Comparison of ENCODE assay signal across 23 mouse cellular contexts in genomic region chr19:34043008-34043407, GRCm38 (mm10). TPM values are rescaled to one million over a fixed set of nuclear protein-coding genes. Genes with fewer than 3 reads are reported as not detected.
A peak's percentile ranks its signal among the peaks of the same experiment; 100 is the strongest.
DNase-seq lines count a peak whose midpoint lies in the region; ATAC-seq and TF ChIP-seq lines count a peak whose summit lies in the region.
"Had no signal": no experiment of that assay in that cellular context is flagged by ENCODE, and none has a peak within 500 bp of the region (broad histone marks: within the 10 kb centered on the region; RNA-seq: fewer than 3 reads in every experiment).

No protein-coding gene starts in this region.

- WGBS in hindbrain, embryonic 11.5 days = 75% methylated on average over 6 of the region's 6 CpGs
- 62% methylated on average over 6 of the region's 6 CpGs for WGBS in hindbrain, postnatal 0 days

- no peak overlapping the region for H3ac ChIP-seq in C2C12 (ENCODE audit: control insufficient read depth, insufficient read length, low read depth)

- H3K4me1 ChIP-seq in hindbrain, embryonic 11.5 days (replicated peaks; ENCODE audit: control insufficient read depth, insufficient read depth, low read length) = no peaks in the 10 kb centered on the region
- no peaks in the 10 kb centered on the region for H3K4me1 ChIP-seq in hindbrain, postnatal 0 days (ENCODE audit: insufficient read depth, low read length)
- H3K4me1 ChIP-seq: embryonic facial prominence, embryonic 15.5 days; hindbrain, embryonic 15.5 days; liver, embryonic 12.5 days had no signal

- H3K79me2 ChIP-seq in C2C12 (ENCODE audit: control insufficient read depth, insufficient read depth) = no peaks in the 10 kb centered on the region

- H3K79me3 ChIP-seq in C2C12 (ENCODE audit: low read depth) = no peaks in the 10 kb centered on the region

- H3K4me3 ChIP-seq in hindbrain, embryonic 11.5 days (ENCODE audit: low read depth, low read length) = no peak overlapping the region
- H3K4me3 ChIP-seq in hindbrain, postnatal 0 days (ENCODE audit: low read length) = no peak overlapping the region
- no peak overlapping the region for H3K4me3 ChIP-seq in C2C12 (ENCODE audit: insufficient read depth, poor library complexity, severe bottlenecking)
- H3K4me3 ChIP-seq: embryonic facial prominence, embryonic 15.5 days; hindbrain, embryonic 15.5 days; liver, embryonic 12.5 days had no signal

- no peaks in the 10 kb centered on the region for H3K27me3 ChIP-seq in hindbrain, embryonic 11.5 days (ENCODE audit: control insufficient read depth, insufficient read depth, low read length)
- H3K27me3 ChIP-seq in hindbrain, postnatal 0 days (ENCODE audit: insufficient read depth, low read length) = no peaks in the 10 kb centered on the region
- no peaks in the 10 kb centered on the region for H3K27me3 ChIP-seq in C2C12 (ENCODE audit: control insufficient read depth, insufficient read depth, insufficient read length)
- H3K27me3 ChIP-seq: embryonic facial prominence, embryonic 15.5 days; hindbrain, embryonic 15.5 days; liver, embryonic 12.5 days had no signal

- 0 out of 2 replicates have a peak, but pooled peaks have one; percentile 35 for ATAC-seq in hindbrain, embryonic 11.5 days (ENCODE audit: low FRiP score)
- ATAC-seq in hindbrain, postnatal 0 days = no peak
- ATAC-seq in granulocyte monocyte progenitor cell, adult 5-6 weeks (replicated peaks; ENCODE audit: poor library complexity, severe bottlenecking) = 0 out of 2 replicates have a peak, but pooled peaks have one; percentile 14
- ATAC-seq: CD4-positive, CD25-positive, alpha-beta regulatory T cell, adult 4 months; forebrain, embryonic 14.5 days; liver, embryonic 12.5 days had no signal

- no peak overlapping the region for H3K9ac ChIP-seq in hindbrain, embryonic 11.5 days (ENCODE audit: low read depth, low read length)
- no peak overlapping the region for H3K9ac ChIP-seq in hindbrain, postnatal 0 days (replicated peaks; ENCODE audit: low read length)
- H3K9ac ChIP-seq: embryonic facial prominence, embryonic 15.5 days; hindbrain, embryonic 15.5 days; liver, embryonic 12.5 days had no signal

- intact Hi-C loops in heart, postnatal 36 days (cut with DNase I) = no loop called here

- H3K4me2 ChIP-seq in hindbrain, embryonic 11.5 days (replicated peaks; ENCODE audit: low read depth, low read length) = no peak overlapping the region
- no peak overlapping the region for H3K4me2 ChIP-seq in hindbrain, postnatal 0 days (ENCODE audit: low read depth, low read length)
- H3K4me2 ChIP-seq: embryonic facial prominence, embryonic 15.5 days; hindbrain, embryonic 15.5 days; liver, embryonic 12.5 days had no signal

- TF ChIP-seq CTCF in hindbrain, postnatal 0 days (IDR thresholded peaks at IDR 0.05; ENCODE audit: low read depth) = no peak
- TF ChIP-seq CTCF in C2C12 (IDR thresholded peaks at IDR 0.05; ENCODE audit: control insufficient read depth, insufficient read depth, insufficient read length) = no peak

- no peak overlapping the region for H3K27ac ChIP-seq in hindbrain, embryonic 11.5 days (ENCODE audit: low read depth, low read length)
- no peak overlapping the region for H3K27ac ChIP-seq in hindbrain, postnatal 0 days
- H3K27ac ChIP-seq: embryonic facial prominence, embryonic 15.5 days; hindbrain, embryonic 15.5 days; liver, embryonic 12.5 days had no signal

- H3K9me3 ChIP-seq in hindbrain, embryonic 11.5 days (ENCODE audit: control insufficient read depth, low read length) = no peaks in the 10 kb centered on the region
- H3K9me3 ChIP-seq in hindbrain, postnatal 0 days (ENCODE audit: low read length) = no peaks in the 10 kb centered on the region
- H3K9me3 ChIP-seq: embryonic facial prominence, embryonic 15.5 days; hindbrain, embryonic 15.5 days; liver, embryonic 12.5 days had no signal

- no peaks in the 10 kb centered on the region for H3K36me3 ChIP-seq in hindbrain, embryonic 11.5 days (ENCODE audit: control insufficient read depth, insufficient read depth, low read length)
- no peaks in the 10 kb centered on the region for H3K36me3 ChIP-seq in hindbrain, postnatal 0 days (ENCODE audit: insufficient read depth, low read length)
- no peaks in the 10 kb centered on the region for H3K36me3 ChIP-seq in C2C12 (ENCODE audit: control insufficient read depth, insufficient read depth)
- H3K36me3 ChIP-seq: embryonic facial prominence, embryonic 15.5 days; hindbrain, embryonic 15.5 days; liver, embryonic 12.5 days had no signal

- no peak for DNase-seq in hindbrain, embryonic 11.5 days (ENCODE audit: low spot score)
- DNase-seq in hindbrain, postnatal 0 days (ENCODE audit: low spot score) = no peak
- DNase-seq in adrenal gland, adult 8-10 months = peak; percentile 54
- no peak for DNase-seq in c-Kit-positive CD71-positive TER-119-positive erythroid progenitor cells, embryonic 14.5 days (ENCODE audit: low spot score)
- DNase-seq in heart, postnatal 36 days = no peak
- DNase-seq in layer of hippocampus, postnatal 14 days (ENCODE audit: low spot score in 2 of 2) = no peak
- DNase-seq: kidney, adult 2 months; kidney, postnatal 25 days; thymus, adult 2 months had no signal

TF ChIP-seq in C2C12, 6 proteins besides CTCF, POLR2A, EP300 and RAD21:
- TF ChIP-seq USF1 (IDR thresholded peaks at IDR 0.05; ENCODE audit: low read depth) = peak; percentile 21
- no peak for TF ChIP-seq CEBPB (IDR thresholded peaks at IDR 0.05; ENCODE audit: low read depth)
- no peak for TF ChIP-seq MYOD1 (IDR thresholded peaks at IDR 0.05; ENCODE audit: control insufficient read depth, insufficient read length, low read depth)
- TF ChIP-seq MYOG (IDR thresholded peaks at IDR 0.05; ENCODE audit: control insufficient read depth, extremely low read depth, insufficient read length) = no peak
- peak; percentile 5 for TF ChIP-seq FOSL1 (IDR thresholded peaks at IDR 0.05; ENCODE audit: insufficient read depth, low read length, poor library complexity, severe bottlenecking)
- peak; percentile 96 for TF ChIP-seq MAX (IDR thresholded peaks at IDR 0.05)

RNA-seq across cellular contexts. Expression of gene Lipn, which starts 24.1 kb away (rescaled TPM):
- not detected in 2 replicates for polyA plus RNA-seq in hindbrain, embryonic 11.5 days (2014; fragmentation: Nextera tagmentation; extraction: Ambion mirVana)
- not detected in 2 replicates for total RNA-seq in hindbrain, postnatal 0 days (2014; rRNA removed)
- polyA plus RNA-seq in hindbrain, postnatal 0 days (2015; fragmentation: Nextera tagmentation; extraction: Ambion mirVana) = not detected in 2 replicates
- 0.06 TPM for polyA plus RNA-seq in C2C12 (2012; fragmentation: generic; extraction: Trizol)
- under 1 TPM in 2 of 4 experiments, not detected in 2; 0.17 to 0.24 TPM for total RNA-seq in adrenal gland, adult 8-10 months (2022)
- total RNA-seq in granulocyte monocyte progenitor cell, adult 5-6 weeks (2014; fragmentation: Nextera tagmentation) = not detected in 2 replicates
- total RNA-seq in granulocyte monocyte progenitor cell, adult 5-6 weeks (2017) = not detected in 2 replicates
- total RNA-seq in heart, postnatal 36 days (2021) = not detected
- total RNA-seq in layer of hippocampus, postnatal 14 days (2021) = not detected
- total RNA-seq: gastrocnemius, postnatal 4 days; layer of hippocampus, postnatal 10 days; left cerebral cortex, postnatal 36 days; megakaryocyte-erythroid progenitor cell, adult 5-6 weeks had no signal
- polyA plus RNA-seq: CD4-positive, CD25-positive, alpha-beta regulatory T cell, adult 4 months; forebrain, embryonic 14.5 days; heart, embryonic 16.5 days; hindbrain, embryonic 15.5 days; kidney, adult 2 months; liver, embryonic 12.5 days; lung, embryonic 16.5 days; small intestine, adult 2 months; thymus, adult 2 months had no signal

RNA-seq across cellular contexts. Expression of gene Lipk, which starts 34.9 kb away (rescaled TPM):
- not detected in 2 replicates for polyA plus RNA-seq in hindbrain, embryonic 11.5 days (2014; fragmentation: Nextera tagmentation; extraction: Ambion mirVana)
- total RNA-seq in hindbrain, postnatal 0 days (2014; rRNA removed) = not detected in 2 replicates
- polyA plus RNA-seq in hindbrain, postnatal 0 days (2015; fragmentation: Nextera tagmentation; extraction: Ambion mirVana) = 0.06 and 0.14 TPM in 2 replicates
- not detected for polyA plus RNA-seq in C2C12 (2012; fragmentation: generic; extraction: Trizol)
- under 1 TPM; 0.15 to 0.40 (median 0.31) TPM for total RNA-seq in adrenal gland, adult 8-10 months (2022)
- not detected in 2 replicates for total RNA-seq in granulocyte monocyte progenitor cell, adult 5-6 weeks (2014; fragmentation: Nextera tagmentation)
- not detected in 2 replicates for total RNA-seq in granulocyte monocyte progenitor cell, adult 5-6 weeks (2017)
- not detected for total RNA-seq in heart, postnatal 36 days (2021)
- not detected for total RNA-seq in layer of hippocampus, postnatal 14 days (2021)
- total RNA-seq: gastrocnemius, postnatal 4 days; layer of hippocampus, postnatal 10 days; left cerebral cortex, postnatal 36 days; megakaryocyte-erythroid progenitor cell, adult 5-6 weeks had no signal
- polyA plus RNA-seq: CD4-positive, CD25-positive, alpha-beta regulatory T cell, adult 4 months; forebrain, embryonic 14.5 days; heart, embryonic 16.5 days; hindbrain, embryonic 15.5 days; kidney, adult 2 months; liver, embryonic 12.5 days; lung, embryonic 16.5 days; small intestine, adult 2 months had no signal

RNA-seq across cellular contexts. Expression of gene Lipm, which starts 57.7 kb away (rescaled TPM):
- not detected in 2 replicates for polyA plus RNA-seq in hindbrain, embryonic 11.5 days (2014; fragmentation: Nextera tagmentation; extraction: Ambion mirVana)
- 0.16 TPM in 1 of 2 replicates, not detected in the other for total RNA-seq in hindbrain, postnatal 0 days (2014; rRNA removed)
- not detected in 2 replicates for polyA plus RNA-seq in hindbrain, postnatal 0 days (2015; fragmentation: Nextera tagmentation; extraction: Ambion mirVana)
- not detected for polyA plus RNA-seq in C2C12 (2012; fragmentation: generic; extraction: Trizol)
- total RNA-seq in adrenal gland, adult 8-10 months (2022) = not detected
- total RNA-seq in granulocyte monocyte progenitor cell, adult 5-6 weeks (2014; fragmentation: Nextera tagmentation) = not detected in 2 replicates
- total RNA-seq in granulocyte monocyte progenitor cell, adult 5-6 weeks (2017) = not detected in 2 replicates
- not detected for total RNA-seq in heart, postnatal 36 days (2021)
- under 1 TPM in 1 of 2 experiments, not detected in 1; 0.52 TPM for total RNA-seq in layer of hippocampus, postnatal 14 days (2021)
- total RNA-seq: gastrocnemius, postnatal 4 days; left cerebral cortex, postnatal 36 days; megakaryocyte-erythroid progenitor cell, adult 5-6 weeks had no signal
- polyA plus RNA-seq: forebrain, embryonic 14.5 days; hindbrain, embryonic 15.5 days; kidney, adult 2 months; liver, embryonic 12.5 days; small intestine, adult 2 months had no signal
